Mouse (Mus musculus) hindbrain, embryonic 10.5 days (tissue): ENCODE data around the gene Stag1. TPM values are rescaled to one million over a fixed set of nuclear protein-coding genes. Genes with fewer than 3 reads are reported as not detected.
"Not testable (repeated sequence)": the region's sequence is repeated elsewhere in the genome, so short reads cannot be mapped to it uniquely, and the experiment has no call there.

Experiments used
- DNase-seq: peaks from one replicate; pipeline ENCODE4 v3.0.0-alpha.2; 2017; ENCODE audit warnings: low spot score
- H3K27ac ChIP-seq: fragments of 300-500 bp; sonication (generic); 2 replicates; pipeline ENCODE4 v1.5.1; 2016; ENCODE audit warnings: mild to moderate bottlenecking, moderate library complexity
- H3K27me3 ChIP-seq: fragments of 300-500 bp; sonication (generic); 2 replicates; pipeline ENCODE4 v1.6.1; 2016; ENCODE audit warnings: mild to moderate bottlenecking; ENCODE audit not compliant: poor library complexity, insufficient read depth, severe bottlenecking
- H3K36me3 ChIP-seq: fragments of 300-500 bp; sonication (generic); 2 replicates; pipeline ENCODE4 v1.6.1; 2016; ENCODE audit warnings: mild to moderate bottlenecking, moderate library complexity
- H3K4me1 ChIP-seq: fragments of 300-500 bp; sonication (generic); replicated peaks from 2 replicates; pipeline ENCODE4 v1.6.1; 2016; ENCODE audit warnings: mild to moderate bottlenecking
- H3K4me3 ChIP-seq: fragments of 300-500 bp; sonication (generic); 2 replicates; pipeline ENCODE4 v1.5.1; 2016; ENCODE audit warnings: mild to moderate bottlenecking, moderate library complexity
- H3K9me3 ChIP-seq: fragments of 300-500 bp; sonication (generic); 2 replicates; pipeline ENCODE4 v1.6.1; 2016; ENCODE audit warnings: mild to moderate bottlenecking, moderate library complexity
- WGBS: fragments of 180-500 bp; shearing (Covaris S2); methylation state at CpG from one replicate; pipeline ENCODE4 v1.1.7; 2016; 5-methylcytosine and 5-hydroxymethylcytosine counted together
- polyA plus RNA-seq: library from polyadenylated mRNA; unstranded; fragments of >200 nt; fragmentation: Nextera tagmentation; extraction: Ambion mirVana; gene quantifications from 2 replicates; pipeline ENCODE4 v1.2.1, GENCODE M21; 2016

Stag1 gene
- polyA plus RNA-seq, 1 experiment from 2014 or later, result 40.6 TPM

GRCm38 (mm10) chr9:100733907-100734440, 136.4 kb downstream of the Stag1 start:
- H3K4me3 ChIP-seq, result no peak overlapping the region
- H3K27ac ChIP-seq, result no peak overlapping the region
- H3K36me3 ChIP-seq, result no peaks in the 10 kb centered on the region
- 72% methylated on average over 6 of the region's 6 CpGs for WGBS
- H3K27me3 ChIP-seq, result no peaks in the 10 kb centered on the region
- DNase-seq, result no peak
- H3K4me1 ChIP-seq, result peaks cover 10% of the 10 kb centered on the region
- H3K9me3 ChIP-seq, result no peaks in the 10 kb centered on the region

GRCm38 (mm10) chr9:100735993-100736645, 138.5 kb downstream of the Stag1 start:
- Histone ChIP-seq H3K9me3 (no peaks in the 10 kb centered on the region), H3K4me1 (peaks cover 10% of the 10 kb centered on the region), H3K27ac (no peak overlapping the region), H3K27me3 (no peaks in the 10 kb centered on the region), H3K36me3 (no peaks in the 10 kb centered on the region), H3K4me3 (no peak overlapping the region)
- WGBS, result 81% methylated on average over 4 of the region's 4 CpGs
- DNase-seq, result no peak

- peaks cover 10% of the 10 kb centered on the region for H3K4me1 ChIP-seq
- no peaks in the 10 kb centered on the region for H3K27me3 ChIP-seq
- no peaks in the 10 kb centered on the region for H3K9me3 ChIP-seq
- no peak overlapping the region for H3K27ac ChIP-seq
- H3K4me3 ChIP-seq, result no peak overlapping the region
- no peak for DNase-seq
- H3K36me3 ChIP-seq, result no peaks in the 10 kb centered on the region
Measured at GRCm38 (mm10) chr9:100736646-100737031, 139.0 kb downstream of the Stag1 start.

GRCm38 (mm10) chr9:100777238-100777637, 179.6 kb downstream of the Stag1 start:
- H3K36me3 ChIP-seq, H3K27me3 ChIP-seq, H3K27ac ChIP-seq, H3K4me1 ChIP-seq, H3K9me3 ChIP-seq, DNase-seq, H3K4me3 ChIP-seq: not testable (repeated sequence)
- WGBS, result 79% methylated on average over 2 of the region's 2 CpGs

- H3K4me3 ChIP-seq, result no peak overlapping the region
- H3K4me1 ChIP-seq, result no peaks in the 10 kb centered on the region
- no peaks in the 10 kb centered on the region for H3K9me3 ChIP-seq
- H3K27ac ChIP-seq, result no peak overlapping the region
- H3K36me3 ChIP-seq, result 0 out of 2 replicates have a peak, but pooled peaks cover 3% of the 10 kb centered on the region
- no peak for DNase-seq
- 89% methylated on average over 4 of the region's 4 CpGs for WGBS
- H3K27me3 ChIP-seq, result no peaks in the 10 kb centered on the region
Measured at GRCm38 (mm10) chr9:100865984-100866383, 268.4 kb downstream of the Stag1 start.

GRCm38 (mm10) chr9:100869635-100870034, 272.0 kb downstream of the Stag1 start:
- H3K9me3 ChIP-seq, result no peaks in the 10 kb centered on the region
- 0 out of 2 replicates have a peak, but pooled peaks cover 3% of the 10 kb centered on the region for H3K36me3 ChIP-seq
- H3K27me3 ChIP-seq, result no peaks in the 10 kb centered on the region
- H3K4me3 ChIP-seq, result no peak overlapping the region
- no peak overlapping the region for H3K27ac ChIP-seq
- H3K4me1 ChIP-seq, result no peaks in the 10 kb centered on the region
- no peak for DNase-seq

GRCm38 (mm10) chr9:100896111-100896510, 298.5 kb downstream of the Stag1 start:
- Histone ChIP-seq H3K27ac (no peak overlapping the region), H3K9me3 (no peaks in the 10 kb centered on the region), H3K27me3 (no peaks in the 10 kb centered on the region), H3K4me3 (no peak overlapping the region), H3K4me1 (no peaks in the 10 kb centered on the region), H3K36me3 (peaks cover 12% of the 10 kb centered on the region; the same call in 1 of the 2 replicates)
- 92% methylated on average over 1 of the region's 1 CpGs for WGBS
- no peak for DNase-seq

- H3K36me3 ChIP-seq, result peaks cover 12% of the 10 kb centered on the region; the same call in 1 of the 2 replicates
- WGBS, result 90% methylated on average over 4 of the region's 4 CpGs
- no peaks in the 10 kb centered on the region for H3K9me3 ChIP-seq
- H3K27me3 ChIP-seq, result no peaks in the 10 kb centered on the region
- no peaks in the 10 kb centered on the region for H3K4me1 ChIP-seq
- no peak overlapping the region for H3K27ac ChIP-seq
- no peak overlapping the region for H3K4me3 ChIP-seq
- no peak for DNase-seq
Measured at GRCm38 (mm10) chr9:100898042-100898441, 300.4 kb downstream of the Stag1 start.

- no peak for DNase-seq
- H3K36me3 ChIP-seq, result peaks cover 50% of the 10 kb centered on the region
- H3K4me1 ChIP-seq, result no peaks in the 10 kb centered on the region
- H3K27ac ChIP-seq, result no peak overlapping the region
- no peaks in the 10 kb centered on the region for H3K9me3 ChIP-seq
- no peaks in the 10 kb centered on the region for H3K27me3 ChIP-seq
- H3K4me3 ChIP-seq, result no peak overlapping the region
Measured at GRCm38 (mm10) chr9:100910352-100910751, 312.8 kb downstream of the Stag1 start.

- H3K27me3 ChIP-seq, result no peaks in the 10 kb centered on the region
- H3K4me3 ChIP-seq, result no peak overlapping the region
- peaks cover 8% of the 10 kb centered on the region; the same call in 1 of the 2 replicates for H3K36me3 ChIP-seq
- WGBS, result 65% methylated on average over 2 of the region's 2 CpGs
- H3K4me1 ChIP-seq, result no peaks in the 10 kb centered on the region
- H3K9me3 ChIP-seq, result no peaks in the 10 kb centered on the region
- no peak overlapping the region for H3K27ac ChIP-seq
- DNase-seq, result no peak
Measured at GRCm38 (mm10) chr9:100917111-100917510, 319.5 kb downstream of the Stag1 start.

- DNase-seq, result no peak
- no peak overlapping the region for H3K4me3 ChIP-seq
- H3K36me3 ChIP-seq, result peaks cover 45% of the 10 kb centered on the region
- no peaks in the 10 kb centered on the region for H3K4me1 ChIP-seq
- H3K27ac ChIP-seq, result no peak overlapping the region
- WGBS, result 94% methylated on average over 4 of the region's 4 CpGs
- H3K9me3 ChIP-seq, result 0 out of 2 replicates have a peak, but pooled peaks cover 3% of the 10 kb centered on the region
- no peaks in the 10 kb centered on the region for H3K27me3 ChIP-seq
Measured at GRCm38 (mm10) chr9:100926629-100927028, 329.0 kb downstream of the Stag1 start.

- H3K27ac ChIP-seq, result no peak overlapping the region
- no peaks in the 10 kb centered on the region for H3K9me3 ChIP-seq
- no peaks in the 10 kb centered on the region for H3K27me3 ChIP-seq
Measured at GRCm38 (mm10) chr9:100942042-100942441, 344.4 kb downstream of the Stag1 start.

GRCm38 (mm10) chr9:100944677-100945365, 347.2 kb downstream of the Stag1 start:
- no peak overlapping the region for H3K27ac ChIP-seq
- DNase-seq, result no peak
- peaks cover 34% of the 10 kb centered on the region for H3K36me3 ChIP-seq
- 95% methylated on average over 5 of the region's 5 CpGs for WGBS
- H3K9me3 ChIP-seq, result no peaks in the 10 kb centered on the region
- H3K4me1 ChIP-seq, result no peaks in the 10 kb centered on the region
- H3K4me3 ChIP-seq, result no peak overlapping the region
- no peaks in the 10 kb centered on the region for H3K27me3 ChIP-seq

More at GRCm38 (mm10) chr9:100942042-100942441, 344.4 kb downstream of the Stag1 start:
- Histone ChIP-seq H3K4me3 (no peak overlapping the region), H3K4me1 (no peaks in the 10 kb centered on the region), H3K36me3 (peaks cover 20% of the 10 kb centered on the region)
- no peak for DNase-seq
- WGBS, result 45% methylated on average over 2 of the region's 2 CpGs
